Mouse (Mus musculus) ES-E14 (cell line): Measurements from ENCODE around the gene Dock3. TPM values are rescaled to one million over a fixed set of nuclear protein-coding genes. Genes with fewer than 3 reads are reported as not detected.
A peak's percentile ranks its signal among the peaks of the same experiment; 100 is the strongest.

Source experiments
- DNase-seq: peaks from one replicate; pipeline ENCODE4 v3.0.0-alpha.2; 2013; ENCODE audit warnings: low read depth, low spot score
- H3K27ac ChIP-seq: 2 replicates; pipeline ENCODE4 v1.5.1; 2012; ENCODE audit warnings: low read depth, mild to moderate bottlenecking, low read length, moderate library complexity, mixed read lengths; ENCODE audit not compliant: poor library complexity, insufficient read depth, severe bottlenecking
- H3K36me3 ChIP-seq: 2 replicates; pipeline ENCODE4 v1.6.1; 2012; ENCODE audit warnings: mild to moderate bottlenecking, low read length, moderate library complexity, mixed read lengths; ENCODE audit not compliant: control insufficient read depth, poor library complexity, insufficient read depth, severe bottlenecking
- H3K4me1 ChIP-seq, 2 experiments: fragments of 150-350 bp in 1 of 2; sonication (generic) in 1 of 2; 2 replicates each; pipeline ENCODE4 v1.6.1; 2012; ENCODE audit warnings: low read length in 2 of 2, mild to moderate bottlenecking in 1 of 2, mixed read lengths in 1 of 2; ENCODE audit not compliant: control insufficient read depth in 2 of 2, insufficient read depth in 2 of 2, poor library complexity in 1 of 2
- H3K4me3 ChIP-seq, 2 experiments: fragments of 150-350 bp in 1 of 2; sonication (generic) in 1 of 2; 2 replicates each; pipeline ENCODE4 v1.5.1; 2012; ENCODE audit warnings: low read length in 2 of 2, low read depth in 1 of 2, mild to moderate bottlenecking in 1 of 2, mixed read lengths in 1 of 2; ENCODE audit not compliant: insufficient read depth in 1 of 2, poor library complexity in 1 of 2, severe bottlenecking in 1 of 2
- H3K9ac ChIP-seq: 2 replicates; pipeline ENCODE4 v1.6.1; 2012; ENCODE audit warnings: low read depth, mild to moderate bottlenecking, low read length, mixed read lengths; ENCODE audit not compliant: poor library complexity, insufficient read depth, severe bottlenecking
- H3K9me3 ChIP-seq: fragments of 150-350 bp; sonication (generic); 2 replicates; pipeline ENCODE4 v1.6.1; 2012; ENCODE audit warnings: low read depth, mild to moderate bottlenecking, low read length; ENCODE audit not compliant: control insufficient read depth, insufficient read depth
- CHD2 ChIP-seq: IDR thresholded peaks from 2 replicates; pipeline ENCODE4 v1.6.1; 2014; ENCODE audit warnings: mild to moderate bottlenecking, low read depth, low read length, inconsistent platforms
- HCFC1 ChIP-seq: IDR thresholded peaks from 2 replicates; pipeline ENCODE4 v1.6.1; 2012; ENCODE audit warnings: low read length, inconsistent platforms, borderline replicate concordance; ENCODE audit not compliant: insufficient read depth
- MAFK ChIP-seq: IDR thresholded peaks from 2 replicates; pipeline ENCODE4 v1.6.1; 2014; ENCODE audit warnings: mild to moderate bottlenecking, low read depth, low read length, inconsistent platforms; ENCODE audit not compliant: insufficient read depth
- ZC3H11A ChIP-seq: IDR thresholded peaks from 2 replicates; pipeline ENCODE4 v1.6.1; 2012; ENCODE audit warnings: low read depth, mild to moderate bottlenecking, inconsistent platforms, low read length, borderline replicate concordance
- ZNF384 ChIP-seq: IDR thresholded peaks from 2 replicates; pipeline ENCODE4 v1.6.1; 2012; ENCODE audit warnings: low read depth, low read length, inconsistent platforms
- in situ Hi-C, 2 experiments: fragments of 600-800 bp; cut with MboI; formaldehyde crosslinking; loops; one replicate each; pipeline ENCODE4 v1.15.1; 2025; ENCODE audit warnings: low sequenced_read_pairs in 2 of 2, inconsistent platforms in 1 of 2; ENCODE audit not compliant: unreplicated experiment in 2 of 2
- total RNA-seq: library from RNA; depleted of rRNA; stranded (reverse); fragments of 300-350 nt; gene quantifications from 2 replicates; pipeline ENCODE4 v1.2.3, GENCODE M21; 2012

Dock3 gene
- total RNA-seq, 1 experiment, result 3.3 TPM

GRCm38 (mm10) chr9:107261792-107262191, 30.1 kb upstream of the Dock3 start:
- TF ChIP-seq ZNF384, result no peak
- no peak for TF ChIP-seq ZC3H11A
- TF ChIP-seq HCFC1, result no peak
- TF ChIP-seq CHD2, result no peak
- no peak for TF ChIP-seq MAFK
- DNase-seq, result no peak
- Histone ChIP-seq H3K9ac (no peak overlapping the region), H3K4me1 (0 out of 4 replicates have a peak, but pooled peaks cover 0 to 2% of the 10 kb centered on the region in 2 experiments), H3K27ac (no peak overlapping the region), H3K9me3 (no peaks in the 10 kb centered on the region), H3K4me3 (no peak overlapping the region), H3K36me3 (peaks cover 17% of the 10 kb centered on the region)
- in situ Hi-C loops, result no loop called here

- TF ChIP-seq MAFK (no peak), ZNF384 (no peak), HCFC1 (no peak), CHD2 (no peak), ZC3H11A (no peak)
- 0 out of 4 replicates have a peak, but pooled peaks cover 0 to 5% of the 10 kb centered on the region in 2 experiments for H3K4me1 ChIP-seq
- in situ Hi-C loops, result no loop called here
- no peak overlapping the region for H3K4me3 ChIP-seq
- no peaks in the 10 kb centered on the region for H3K9me3 ChIP-seq
- DNase-seq, result no peak
- peaks cover 24% of the 10 kb centered on the region for H3K36me3 ChIP-seq
- H3K9ac ChIP-seq, result no peak overlapping the region
- no peak overlapping the region for H3K27ac ChIP-seq
Observed at GRCm38 (mm10) chr9:107260836-107261235, 29.1 kb upstream of the Dock3 start.

- TF ChIP-seq ZC3H11A, result no peak
- no peak for TF ChIP-seq HCFC1
- no peak for TF ChIP-seq MAFK
- no peak for TF ChIP-seq ZNF384
- H3K9me3 ChIP-seq, result no peaks in the 10 kb centered on the region
- in situ Hi-C loops, result no loop called here
Observed at GRCm38 (mm10) chr9:107260429-107260828, 28.7 kb upstream of the Dock3 start.

GRCm38 (mm10) chr9:107259571-107259970, 27.9 kb upstream of the Dock3 start:
- no peak for TF ChIP-seq MAFK
- TF ChIP-seq ZC3H11A, result no peak
- no peak for TF ChIP-seq CHD2
- TF ChIP-seq ZNF384, result no peak
- TF ChIP-seq HCFC1, result no peak
- Histone ChIP-seq H3K4me3 (no peak overlapping the region), H3K4me1 (peaks cover 0 to 9% of the 10 kb centered on the region in 2 experiments; a peak in 2 of 4 replicates), H3K36me3 (peaks cover 29% of the 10 kb centered on the region), H3K27ac (no peak overlapping the region), H3K9ac (no peak overlapping the region), H3K9me3 (no peaks in the 10 kb centered on the region)
- DNase-seq, result no peak
- in situ Hi-C loops, result no loop called here

More at GRCm38 (mm10) chr9:107260429-107260828, 28.7 kb upstream of the Dock3 start:
- no peak overlapping the region for H3K9ac ChIP-seq
- H3K4me3 ChIP-seq, result no peak overlapping the region
- no peak overlapping the region for H3K27ac ChIP-seq
- peaks cover 27% of the 10 kb centered on the region for H3K36me3 ChIP-seq
- no peak for DNase-seq
- H3K4me1 ChIP-seq, result 0 out of 4 replicates have a peak, but pooled peaks cover 0 to 5% of the 10 kb centered on the region in 2 experiments

GRCm38 (mm10) chr9:107255596-107255995, 23.9 kb upstream of the Dock3 start:
- H3K27ac ChIP-seq, result no peak overlapping the region
- H3K9ac ChIP-seq, result no peak overlapping the region
- no peak for TF ChIP-seq MAFK
- no peak for TF ChIP-seq ZC3H11A
- no peak for TF ChIP-seq HCFC1
- TF ChIP-seq CHD2, result no peak
- no peak for TF ChIP-seq ZNF384

More at GRCm38 (mm10) chr9:107255596-107255995, 23.9 kb upstream of the Dock3 start:
- Histone ChIP-seq H3K36me3 (peaks cover 22% of the 10 kb centered on the region), H3K4me3 (no peak overlapping the region), H3K9me3 (no peaks in the 10 kb centered on the region), H3K4me1 (peaks cover 0 to 12% of the 10 kb centered on the region in 2 experiments; a peak in 2 of 4 replicates)
- peak; percentile 54 for DNase-seq
- in situ Hi-C loops, result no loop called here
